Mouse (Mus musculus): ENCODE data around the gene Rad23a. TPM values are rescaled to one million over a fixed set of nuclear protein-coding genes. Genes with fewer than 3 reads are reported as not detected.

Gene Rad23a
- 83.9 and 85.7 TPM in 2 replicates for polyA plus RNA-seq (2015; fragmentation: Nextera tagmentation; extraction: Ambion mirVana)

DNA sequence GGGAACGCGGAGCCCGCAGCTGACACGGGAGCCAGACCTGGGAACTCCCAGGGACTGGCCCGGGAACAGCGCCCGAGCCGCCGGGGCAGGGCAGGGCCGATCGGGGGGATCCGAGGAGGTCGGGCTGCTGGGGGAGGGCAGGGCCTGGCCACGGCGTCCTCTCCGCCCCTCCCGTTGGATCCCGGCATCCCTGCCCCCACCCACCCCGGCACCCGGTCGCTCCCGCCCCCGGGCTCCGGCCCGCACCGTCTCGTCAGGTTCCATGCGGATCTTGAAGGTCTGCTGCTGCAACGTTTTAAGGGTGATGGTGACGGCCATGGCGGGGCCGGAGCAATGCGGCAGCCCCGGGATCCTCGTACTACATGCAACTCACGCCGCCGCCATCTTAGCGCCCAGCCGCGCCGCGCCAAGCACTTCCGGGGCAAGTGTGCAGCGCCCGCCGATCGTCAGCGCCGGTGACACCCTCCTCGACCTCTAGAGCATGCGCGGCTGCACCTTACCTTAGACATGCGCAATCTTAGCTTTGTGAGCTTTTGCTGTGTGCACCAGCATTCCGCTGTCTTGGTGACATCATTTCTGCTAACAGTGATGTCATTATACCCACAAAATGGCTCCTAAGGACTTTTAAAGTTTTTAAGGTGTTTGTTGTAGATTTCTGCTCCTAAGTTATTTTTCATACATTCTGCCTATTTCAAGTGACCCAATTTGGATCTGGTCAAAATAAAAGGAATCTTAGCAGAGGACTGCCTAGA is at the start of gene Rad23a:
Gene Rad23a, minus strand, starts transcription at position 418 of the 752 bp plus-strand sequence.

DNA sequence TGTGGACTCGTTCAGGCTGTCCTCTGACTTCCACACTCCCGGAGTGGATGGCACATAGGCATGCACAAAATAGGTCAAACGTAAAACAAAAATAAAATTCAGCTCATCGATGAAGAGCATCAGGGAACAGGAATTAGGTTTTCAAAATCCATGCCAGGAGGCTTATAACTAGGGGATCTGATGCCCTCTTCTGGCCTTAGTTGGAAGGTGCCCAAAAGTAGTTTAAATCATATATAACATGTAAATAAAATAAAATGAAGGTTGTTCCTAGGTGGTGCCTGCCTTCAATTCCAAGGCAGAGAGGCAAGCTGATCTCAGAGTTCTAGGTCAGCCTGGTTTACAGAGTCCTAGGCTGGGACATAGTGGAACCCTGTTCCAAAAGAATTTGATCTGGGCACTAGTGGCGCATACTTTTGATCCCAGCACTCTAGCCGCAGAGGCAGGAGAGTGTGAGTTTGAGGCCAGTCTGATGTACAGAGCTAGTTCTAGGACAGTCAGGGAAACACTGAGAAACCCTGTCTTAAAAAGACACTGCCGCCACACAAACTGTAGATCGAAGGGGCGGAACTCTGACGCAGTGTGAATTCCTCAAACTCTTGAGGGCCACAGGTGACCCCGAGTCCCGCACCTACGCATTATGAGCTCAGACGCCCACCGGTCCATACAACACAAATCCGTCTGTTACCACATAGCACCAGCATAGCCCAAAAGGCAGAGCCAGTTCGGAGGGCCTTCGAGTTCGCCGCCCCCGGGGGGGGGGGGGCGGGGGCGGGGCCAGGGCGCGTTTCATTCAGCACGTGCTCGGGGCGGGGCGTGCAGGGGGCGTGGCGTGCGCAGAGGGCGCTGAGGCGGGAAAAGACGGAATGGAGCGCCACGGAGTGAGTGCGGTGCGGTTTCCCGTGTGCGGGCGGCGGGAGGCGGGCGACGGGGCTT is 31.2 kb upstream of the Rad23a start, which contains the start of gene Syce2:
Gene Syce2, plus strand, starts transcription at position 736 of the 933 bp plus-strand sequence.

DNA sequence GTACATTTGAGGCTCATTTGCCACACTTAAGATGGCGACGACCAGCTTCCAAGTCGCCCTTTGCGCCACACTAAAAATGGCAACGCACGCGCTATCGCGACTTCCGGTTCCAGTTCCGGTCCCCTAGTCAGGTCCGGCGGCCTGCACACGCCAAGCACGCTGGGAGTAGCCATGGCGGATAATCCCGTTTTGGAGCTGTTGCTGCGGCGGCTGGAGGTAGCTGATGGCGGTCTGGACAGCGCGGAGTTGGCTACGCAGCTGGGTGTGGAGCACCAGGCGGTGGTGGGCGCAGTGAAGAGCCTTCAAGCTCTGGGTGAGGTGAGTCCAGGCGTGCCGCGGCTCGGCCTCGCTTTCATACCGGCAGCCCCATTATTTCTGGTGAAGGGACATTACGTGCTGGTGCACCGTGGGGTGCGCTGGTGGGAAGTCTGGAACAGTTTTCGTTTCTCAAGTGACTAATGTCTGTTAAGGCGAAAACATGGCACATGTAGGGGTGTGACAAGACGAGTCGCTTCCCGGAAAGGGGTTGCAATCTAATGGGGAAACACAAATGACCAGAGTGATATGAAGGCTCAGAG is 16.5 kb upstream of the Rad23a start, which contains the start of gene Farsa:
Gene Farsa, plus strand, starts transcription at position 126 of the 578 bp plus-strand sequence.

GRCm38 (mm10) chr8:84846722-84847572 is 6.5 kb upstream of the Rad23a start, which contains the start of gene Calr:
Gene Calr (minus strand): TSS chr8:84846934.

GRCm38 (mm10) chr8:84831490-84831889 is 9.0 kb downstream of the Rad23a start, which contains the start of gene Gadd45gip1:
Gene Gadd45gip1 (plus strand): TSS chr8:84831522.

GRCm38 (mm10) chr8:84822723-84823122 is 17.7 kb downstream of the Rad23a start, which contains the start of gene Dand5:
Gene Dand5 (minus strand): TSS chr8:84822823.

DNA sequence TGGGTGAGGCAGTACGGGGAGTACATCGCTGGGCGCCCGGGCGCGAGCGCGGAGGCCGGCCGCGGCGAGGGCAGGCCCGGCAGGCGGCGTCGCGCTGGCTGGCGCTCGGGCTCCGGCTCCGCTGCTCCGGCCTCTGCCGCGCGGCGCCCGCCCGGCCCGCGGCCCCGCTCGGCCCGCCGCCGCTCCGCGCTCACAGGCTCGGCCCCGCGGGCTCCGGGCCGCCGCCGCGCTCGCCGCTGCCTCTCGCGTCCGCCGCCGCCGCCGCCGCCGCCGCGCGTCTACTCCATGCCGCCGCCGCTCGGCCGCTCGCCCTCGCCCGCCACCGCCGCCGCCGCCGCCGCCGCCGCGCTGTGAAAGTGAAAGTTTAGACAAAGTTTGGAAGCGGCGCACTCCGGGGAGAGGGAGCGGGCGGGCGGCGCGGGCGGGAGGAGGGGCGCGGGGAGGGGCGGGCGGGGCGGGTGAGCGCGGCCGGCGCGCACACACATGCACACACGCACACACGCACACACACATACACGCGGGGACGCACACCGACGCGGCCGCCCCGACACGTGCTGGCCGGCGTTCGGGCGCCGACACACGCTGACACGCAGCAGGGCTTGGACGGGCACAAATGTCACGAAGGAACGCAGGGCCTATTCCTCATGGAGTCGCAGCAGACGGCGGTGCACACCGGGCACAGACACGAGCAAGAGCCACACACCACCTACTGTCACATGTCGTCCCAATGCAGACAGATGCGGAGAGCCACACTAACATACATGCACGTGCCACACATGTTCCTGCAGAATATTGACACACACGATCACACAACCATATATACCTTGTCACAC is 40.2 kb downstream of the Rad23a start, which contains the start of gene Nfix:
Gene Nfix, minus strand, starts transcription at position 346 of the 833 bp plus-strand sequence.

Small RNAs within 50 kb of the gene (microRNA-seq; reads per million reads assigned to microRNA genes)
- gene Mir7069: not detected

Other genes with a start within 250 kb of the Rad23a start
- 47.9 and 53.9 TPM in 2 replicates for gene Ier2, start 177.8 kb downstream of the Rad23a start, polyA plus RNA-seq (2015; fragmentation: Nextera tagmentation; extraction: Ambion mirVana)
- 29.5 and 32.3 TPM in 2 replicates for gene Trmt1, start 154.4 kb downstream of the Rad23a start, polyA plus RNA-seq (2015; fragmentation: Nextera tagmentation; extraction: Ambion mirVana)
- gene Nacc1, start 152.8 kb downstream of the Rad23a start, polyA plus RNA-seq (2015; fragmentation: Nextera tagmentation; extraction: Ambion mirVana): 9.3 and 10.3 TPM in 2 replicates
- gene Lyl1, start 139.2 kb downstream of the Rad23a start, polyA plus RNA-seq (2015; fragmentation: Nextera tagmentation; extraction: Ambion mirVana): 4.1 and 5.5 TPM in 2 replicates
- 2.8 and 3.3 TPM in 2 replicates for gene G430095P16Rik, start 117.7 kb downstream of the Rad23a start, polyA plus RNA-seq (2015; fragmentation: Nextera tagmentation; extraction: Ambion mirVana)
- gene Nfix, start 40.3 kb downstream of the Rad23a start, polyA plus RNA-seq (2015; fragmentation: Nextera tagmentation; extraction: Ambion mirVana): 33.7 and 35.4 TPM in 2 replicates
- gene Dand5, start 17.8 kb downstream of the Rad23a start, polyA plus RNA-seq (2015; fragmentation: Nextera tagmentation; extraction: Ambion mirVana): 1.9 and 3.5 TPM in 2 replicates
- 28.0 and 29.7 TPM in 2 replicates for gene Gadd45gip1, start 9.1 kb downstream of the Rad23a start, polyA plus RNA-seq (2015; fragmentation: Nextera tagmentation; extraction: Ambion mirVana)
- 351 and 422 TPM in 2 replicates for gene Calr, start 6.3 kb upstream of the Rad23a start, polyA plus RNA-seq (2015; fragmentation: Nextera tagmentation; extraction: Ambion mirVana)
- gene Farsa, start 16.3 kb upstream of the Rad23a start, polyA plus RNA-seq (2015; fragmentation: Nextera tagmentation; extraction: Ambion mirVana): 41.1 and 45.6 TPM in 2 replicates
- gene Syce2, start 31.4 kb upstream of the Rad23a start, polyA plus RNA-seq (2015; fragmentation: Nextera tagmentation; extraction: Ambion mirVana): 15.2 and 20.5 TPM in 2 replicates
- 14.2 and 14.6 TPM in 2 replicates for gene Gcdh, start 53.3 kb upstream of the Rad23a start, polyA plus RNA-seq (2015; fragmentation: Nextera tagmentation; extraction: Ambion mirVana)
- 0.18 and 0.27 TPM in 2 replicates for gene Klf1, start 61.3 kb upstream of the Rad23a start, polyA plus RNA-seq (2015; fragmentation: Nextera tagmentation; extraction: Ambion mirVana)
- 12.4 and 16.0 TPM in 2 replicates for gene Dnase2a, start 67.9 kb upstream of the Rad23a start, polyA plus RNA-seq (2015; fragmentation: Nextera tagmentation; extraction: Ambion mirVana)
- 0.29 and 0.31 TPM in 2 replicates for gene Mast1, start 96.7 kb upstream of the Rad23a start, polyA plus RNA-seq (2015; fragmentation: Nextera tagmentation; extraction: Ambion mirVana)
- 0.13 TPM in 1 of 2 replicates, not detected in the other for gene Rtbdn, start 106.3 kb upstream of the Rad23a start, polyA plus RNA-seq (2015; fragmentation: Nextera tagmentation; extraction: Ambion mirVana)
- gene Gm49661, start 128.8 kb upstream of the Rad23a start, polyA plus RNA-seq (2015; fragmentation: Nextera tagmentation; extraction: Ambion mirVana): 0.68 TPM in 1 of 2 replicates, not detected in the other
- gene Prdx2, start 128.9 kb upstream of the Rad23a start, polyA plus RNA-seq (2015; fragmentation: Nextera tagmentation; extraction: Ambion mirVana): 273 and 312 TPM in 2 replicates
- 64.5 and 71.3 TPM in 2 replicates for gene Rnaseh2a, start 129.1 kb upstream of the Rad23a start, polyA plus RNA-seq (2015; fragmentation: Nextera tagmentation; extraction: Ambion mirVana)
- gene Junb, start 138.1 kb upstream of the Rad23a start, polyA plus RNA-seq (2015; fragmentation: Nextera tagmentation; extraction: Ambion mirVana): 87.6 and 102 TPM in 2 replicates
- gene Hook2, start 149.9 kb upstream of the Rad23a start, polyA plus RNA-seq (2015; fragmentation: Nextera tagmentation; extraction: Ambion mirVana): 20.5 and 20.7 TPM in 2 replicates
- not detected in 2 replicates for gene Best2, start 173.9 kb upstream of the Rad23a start, polyA plus RNA-seq (2015; fragmentation: Nextera tagmentation; extraction: Ambion mirVana)
- 65.8 and 66.1 TPM in 2 replicates for gene Asna1, start 184.6 kb upstream of the Rad23a start, polyA plus RNA-seq (2015; fragmentation: Nextera tagmentation; extraction: Ambion mirVana)
- gene Trir, start 186.2 kb upstream of the Rad23a start, polyA plus RNA-seq (2015; fragmentation: Nextera tagmentation; extraction: Ambion mirVana): 79.0 and 83.5 TPM in 2 replicates
- gene Tnpo2, start 196.2 kb upstream of the Rad23a start, polyA plus RNA-seq (2015; fragmentation: Nextera tagmentation; extraction: Ambion mirVana): 23.5 and 26.1 TPM in 2 replicates
- gene Fbxw9, start 219.4 kb upstream of the Rad23a start, polyA plus RNA-seq (2015; fragmentation: Nextera tagmentation; extraction: Ambion mirVana): 32.7 and 34.1 TPM in 2 replicates
- gene Gm5741, start 227.3 kb upstream of the Rad23a start, polyA plus RNA-seq (2015; fragmentation: Nextera tagmentation; extraction: Ambion mirVana): not detected in 2 replicates
- gene Dhps, start 231.1 kb upstream of the Rad23a start, polyA plus RNA-seq (2015; fragmentation: Nextera tagmentation; extraction: Ambion mirVana): 35.2 and 40.8 TPM in 2 replicates
- gene Wdr83os, start 240.1 kb upstream of the Rad23a start, polyA plus RNA-seq (2015; fragmentation: Nextera tagmentation; extraction: Ambion mirVana): 111 and 116 TPM in 2 replicates
- 22.6 and 23.3 TPM in 2 replicates for gene Wdr83, start 240.6 kb upstream of the Rad23a start, polyA plus RNA-seq (2015; fragmentation: Nextera tagmentation; extraction: Ambion mirVana)
- gene Man2b1, start 242.6 kb upstream of the Rad23a start, polyA plus RNA-seq (2015; fragmentation: Nextera tagmentation; extraction: Ambion mirVana): 31.1 and 48.4 TPM in 2 replicates

Measured in urinary bladder, postnatal 0 days (tissue).